Mouse (Mus musculus): ENCODE measurements around the gene Tnks1bp1.

DNA sequence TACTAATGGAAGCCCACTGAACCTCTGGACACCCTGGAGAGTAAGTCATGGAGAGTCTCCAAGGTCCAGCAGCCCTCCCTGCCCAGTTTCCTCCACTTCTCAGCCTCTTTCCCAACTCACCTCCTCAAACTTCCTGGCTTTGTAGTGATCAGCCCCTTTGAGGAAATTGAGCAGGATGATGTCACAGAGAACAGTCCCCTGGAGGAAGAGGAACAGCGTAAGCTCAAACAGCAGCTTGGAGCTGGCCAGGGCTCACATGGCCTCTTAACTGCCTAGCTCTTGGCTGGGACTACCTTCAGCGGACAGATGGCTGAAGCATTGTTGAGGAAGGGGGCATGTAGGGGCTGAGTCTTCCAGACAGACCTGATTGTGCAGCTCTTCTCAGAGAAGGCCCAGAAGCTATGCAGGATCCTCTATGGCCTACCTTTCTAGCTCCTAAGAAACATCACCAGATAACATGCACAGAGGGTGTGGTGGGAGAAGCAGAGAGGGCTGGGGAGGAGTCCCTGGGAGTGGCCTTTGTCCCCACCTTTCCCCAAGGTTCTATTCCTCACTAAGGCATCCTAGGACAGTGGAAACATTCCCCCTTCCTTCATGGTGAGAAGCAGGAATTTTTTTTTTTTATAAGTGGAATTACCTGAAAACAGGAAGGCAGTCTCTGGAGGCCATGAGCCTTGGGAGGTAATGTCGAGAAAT lies 48.2 kb upstream of the Tnks1bp1 start:
- TF ChIP-seq CTCF (IDR thresholded peaks at IDR 0.05; ENCODE audit: low read depth, low read length) (no peak), POLR2A (IDR thresholded peaks at IDR 0.05; ENCODE audit: insufficient read depth, low read length) (no peak)

All from ES-Bruce4 (cell line).